Mouse (Mus musculus): ENCODE results near the gene Alox5. TPM values are rescaled to one million over a fixed set of nuclear protein-coding genes. Genes with fewer than 3 reads are reported as not detected.

Alox5 gene
- total and polyA plus RNA-seq, 3 experiments, result not detected

GRCm38 (mm10) chr6:116397621-116398020, 63.4 kb downstream of the Alox5 start:
- Histone ChIP-seq H3K4me1 (ENCODE audit: control insufficient read depth in 1 of 2, insufficient read depth in 2 of 2) (no peaks in the 10 kb centered on the region), H3K9me3 (replicated peaks; ENCODE audit: low read length) (no peaks in the 10 kb centered on the region), H3K27me3 (replicated peaks) (no peaks in the 10 kb centered on the region), H3K9ac (ENCODE audit: insufficient read depth, low read depth) (no peak overlapping the region), H3K27ac (ENCODE audit: insufficient read depth, low read depth) (no peak overlapping the region), H3K4me2 (ENCODE audit: insufficient read depth, low read depth, poor library complexity, severe bottlenecking) (no peak overlapping the region), H3K4me3 (replicated peaks in 1 of 3; ENCODE audit: low read depth in 2 of 3, low read length in 2 of 3, poor library complexity in 1 of 3) (no peak overlapping the region), H3K36me3 (replicated peaks in 1 of 2; ENCODE audit: control insufficient read depth in 1 of 2, insufficient read depth in 1 of 2, low read length in 1 of 2) (peaks cover 0 to 5% of the 10 kb centered on the region in 2 experiments), H3K79me2 (replicated peaks; ENCODE audit: control insufficient read depth, extremely low read depth, insufficient read depth, poor library complexity, severe bottlenecking) (no peaks in the 10 kb centered on the region)
- TF ChIP-seq TBP (conservative IDR thresholded peaks at IDR 0.05; ENCODE audit: low read depth, low read length), result no peak
- no peak for TF ChIP-seq E2F4 (IDR thresholded peaks at IDR 0.05; ENCODE audit: insufficient replicate concordance, low read depth, low read length)
- TF ChIP-seq KAT2A (IDR thresholded peaks at IDR 0.05; ENCODE audit: insufficient replicate concordance, low read length), result no peak
- no peak for TF ChIP-seq ZNF384 (IDR thresholded peaks at IDR 0.05; ENCODE audit: low read depth, low read length)
- no peak for TF ChIP-seq HCFC1 (IDR thresholded peaks at IDR 0.05; ENCODE audit: low read depth, low read length)
- no peak for TF ChIP-seq ZKSCAN1 (IDR thresholded peaks at IDR 0.05; ENCODE audit: borderline replicate concordance, low read depth, low read length)
- TF ChIP-seq NELFE (IDR thresholded peaks at IDR 0.05; ENCODE audit: low read depth, low read length), result no peak
- TF ChIP-seq CHD2 (IDR thresholded peaks at IDR 0.05; ENCODE audit: low read length), result no peak
- no peak for TF ChIP-seq PAX5 (IDR thresholded peaks at IDR 0.05; ENCODE audit: low read length)
- no peak for TF ChIP-seq MAZ (IDR thresholded peaks at IDR 0.05; ENCODE audit: low read depth, low read length)
- no peak for DNase-seq (ENCODE audit: extremely low read depth)
- dilution Hi-C loops (cut with MboI; ENCODE audit: extremely low pct_ligation_motif_present, extremely low pct_unique_long_range_greater_than_20kb, low sequenced_read_pairs), result no loop called here
- in situ Hi-C loops (cut with MboI; ENCODE audit: low pct_ligation_motif_present, low pct_unique_long_range_greater_than_20kb, low sequenced_read_pairs), result no loop called here

- Histone ChIP-seq H3K4me2 (ENCODE audit: insufficient read depth, low read depth, poor library complexity, severe bottlenecking) (no peak overlapping the region), H3K27me3 (replicated peaks) (no peaks in the 10 kb centered on the region), H3K4me3 (replicated peaks in 1 of 3; ENCODE audit: low read depth in 2 of 3, low read length in 2 of 3, poor library complexity in 1 of 3) (no peak overlapping the region), H3K36me3 (replicated peaks in 1 of 2; ENCODE audit: control insufficient read depth in 1 of 2, insufficient read depth in 1 of 2, low read length in 1 of 2) (no peaks in the 10 kb centered on the region), H3K79me2 (replicated peaks; ENCODE audit: control insufficient read depth, extremely low read depth, insufficient read depth, poor library complexity, severe bottlenecking) (no peaks in the 10 kb centered on the region), H3K27ac (ENCODE audit: insufficient read depth, low read depth) (no peak overlapping the region), H3K4me1 (ENCODE audit: control insufficient read depth in 1 of 2, insufficient read depth in 2 of 2) (peaks cover 0 to 5% of the 10 kb centered on the region in 2 experiments; a peak in 1 of 4 replicates), H3K9ac (ENCODE audit: insufficient read depth, low read depth) (no peak overlapping the region), H3K9me3 (replicated peaks; ENCODE audit: low read length) (no peaks in the 10 kb centered on the region)
- no peak for DNase-seq (ENCODE audit: extremely low read depth)
- in situ Hi-C loops (cut with MboI; ENCODE audit: low pct_ligation_motif_present, low pct_unique_long_range_greater_than_20kb, low sequenced_read_pairs), result no loop called here
- no peak for TF ChIP-seq EP300 (IDR thresholded peaks at IDR 0.05; ENCODE audit: low read length)
- TF ChIP-seq TBP (conservative IDR thresholded peaks at IDR 0.05; ENCODE audit: low read depth, low read length), result no peak
- TF ChIP-seq CTCF (conservative IDR thresholded peaks at IDR 0.05 in 1 of 2, IDR thresholded peaks at IDR 0.05 in 1 of 2; ENCODE audit: low read depth in 2 of 2, low read length in 2 of 2), result no peak
- no peak for TF ChIP-seq NELFE (IDR thresholded peaks at IDR 0.05; ENCODE audit: low read depth, low read length)
- dilution Hi-C loops (cut with MboI; ENCODE audit: extremely low pct_ligation_motif_present, extremely low pct_unique_long_range_greater_than_20kb, low sequenced_read_pairs), result no loop called here
These were observed 65.9 kb downstream of the Alox5 start for GRCm38 (mm10) chr6:116394916-116395648.

GRCm38 (mm10) chr6:116389481-116389880, 71.5 kb downstream of the Alox5 start:
- TF ChIP-seq POLR2AphosphoS2 (IDR thresholded peaks at IDR 0.05; ENCODE audit: low read depth, low read length) (no peak), IRF4 (IDR thresholded peaks at IDR 0.05; ENCODE audit: low read depth, low read length) (no peak), JUND (conservative IDR thresholded peaks at IDR 0.05; ENCODE audit: low read depth, low read length) (no peak), NRF1 (IDR thresholded peaks at IDR 0.05; ENCODE audit: low read depth, low read length) (no peak), ZNF384 (IDR thresholded peaks at IDR 0.05; ENCODE audit: low read depth, low read length) (no peak), JUN (IDR thresholded peaks at IDR 0.05; ENCODE audit: insufficient read depth, low read depth, low read length) (no peak)
- Histone ChIP-seq H3K36me3 (replicated peaks in 1 of 2; ENCODE audit: control insufficient read depth in 1 of 2, insufficient read depth in 1 of 2, low read length in 1 of 2) (no peaks in the 10 kb centered on the region), H3K27me3 (replicated peaks) (no peaks in the 10 kb centered on the region), H3K79me2 (replicated peaks; ENCODE audit: control insufficient read depth, extremely low read depth, insufficient read depth, poor library complexity, severe bottlenecking) (no peaks in the 10 kb centered on the region), H3K9me3 (replicated peaks; ENCODE audit: low read length) (no peaks in the 10 kb centered on the region), H3K4me2 (ENCODE audit: insufficient read depth, low read depth, poor library complexity, severe bottlenecking) (no peak overlapping the region), H3K4me3 (replicated peaks in 1 of 3; ENCODE audit: low read depth in 2 of 3, low read length in 2 of 3, poor library complexity in 1 of 3) (no peak overlapping the region), H3K4me1 (ENCODE audit: control insufficient read depth in 1 of 2, insufficient read depth in 2 of 2) (peaks cover 0 to 15% of the 10 kb centered on the region in 2 experiments; a peak in 2 of 4 replicates), H3K27ac (ENCODE audit: insufficient read depth, low read depth) (no peak overlapping the region), H3K9ac (ENCODE audit: insufficient read depth, low read depth) (no peak overlapping the region)
- in situ Hi-C loops (cut with MboI; ENCODE audit: low pct_ligation_motif_present, low pct_unique_long_range_greater_than_20kb, low sequenced_read_pairs) (no loop called here), dilution Hi-C loops (cut with MboI; ENCODE audit: extremely low pct_ligation_motif_present, extremely low pct_unique_long_range_greater_than_20kb, low sequenced_read_pairs) (no loop called here)
- DNase-seq (ENCODE audit: extremely low read depth), result no peak

Measured in CH12.LX (cell line).